Mouse (Mus musculus): ENCODE data around the gene Dusp10.

The Dusp10 gene
- long read RNA-seq, experiment 1, partial matches to known transcripts = 1 of 1 reads
- long read RNA-seq, experiment 1, other reads (novel, unspliced or antisense) = 0 of 1 reads
- long read RNA-seq, experiment 2, partial matches to known transcripts = 1 of 3 reads
- long read RNA-seq, experiment 2, other reads (novel, unspliced or antisense) = 0 of 3 reads

DNA sequence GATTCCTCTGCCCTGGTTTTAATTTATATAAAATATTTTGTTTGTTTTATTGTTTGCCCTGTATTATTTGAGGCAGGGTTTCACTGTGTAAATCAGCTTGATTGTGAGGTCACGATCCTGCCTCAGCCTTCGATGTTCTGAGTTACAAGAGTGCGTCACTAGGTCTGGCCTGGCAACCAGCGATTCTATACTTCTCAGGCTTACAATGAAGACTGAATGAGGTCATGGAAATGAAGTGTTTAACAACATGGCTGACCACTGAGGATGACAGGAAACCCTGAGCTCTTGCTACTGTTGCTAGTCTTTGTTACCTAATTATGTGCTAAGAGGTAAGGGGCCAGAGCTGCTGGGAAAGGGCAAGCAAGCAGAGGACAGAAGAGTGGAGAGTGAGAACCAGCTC is at the start of gene Dusp10:
Gene Dusp10 (plus strand): TSS at position 197 of the 400 bp plus-strand sequence.
- intact Hi-C loops (cut with DNase I) = no loop called here

DNA sequence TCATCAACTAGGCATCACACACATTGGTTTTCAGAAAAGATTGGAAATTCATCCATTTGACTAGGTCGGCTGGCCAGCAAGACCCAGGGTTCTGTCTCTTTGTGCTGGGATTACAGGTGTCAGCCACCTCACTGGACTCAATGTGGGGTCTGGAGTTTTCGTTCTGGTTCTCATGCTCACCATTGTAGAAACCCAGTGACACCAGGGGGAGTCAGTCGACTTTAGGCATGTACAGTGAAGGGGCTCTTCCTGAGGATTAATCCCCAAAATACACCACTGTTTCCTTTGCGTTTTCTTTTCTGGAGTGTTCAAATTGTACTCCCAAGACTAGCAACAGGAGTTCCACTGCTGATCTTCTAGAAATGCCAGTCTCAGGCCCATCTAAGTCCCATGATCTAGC is 47.8 kb upstream of the Dusp10 start:
- intact Hi-C loops (cut with DNase I) = no loop called here

DNA sequence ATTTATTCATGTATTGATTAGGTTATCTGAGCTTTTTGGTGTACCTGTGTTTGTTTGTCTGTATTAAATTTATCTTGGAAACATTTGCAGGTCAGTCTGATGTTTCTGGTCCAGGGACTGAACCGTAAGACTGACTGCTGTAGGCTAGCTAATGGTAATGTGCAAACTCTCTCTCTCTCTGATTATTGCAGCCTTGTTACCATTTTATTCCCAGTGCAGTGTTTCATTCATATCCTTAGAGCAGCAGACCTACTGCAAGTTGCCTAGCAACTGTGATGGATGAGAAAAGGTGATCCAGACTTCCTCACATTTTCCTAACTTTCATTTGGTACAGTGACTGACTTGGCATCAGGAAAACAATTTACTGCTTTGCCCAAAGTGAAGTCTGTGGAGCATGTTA is 43.8 kb upstream of the Dusp10 start:
- intact Hi-C loops (cut with DNase I) = no loop called here

DNA sequence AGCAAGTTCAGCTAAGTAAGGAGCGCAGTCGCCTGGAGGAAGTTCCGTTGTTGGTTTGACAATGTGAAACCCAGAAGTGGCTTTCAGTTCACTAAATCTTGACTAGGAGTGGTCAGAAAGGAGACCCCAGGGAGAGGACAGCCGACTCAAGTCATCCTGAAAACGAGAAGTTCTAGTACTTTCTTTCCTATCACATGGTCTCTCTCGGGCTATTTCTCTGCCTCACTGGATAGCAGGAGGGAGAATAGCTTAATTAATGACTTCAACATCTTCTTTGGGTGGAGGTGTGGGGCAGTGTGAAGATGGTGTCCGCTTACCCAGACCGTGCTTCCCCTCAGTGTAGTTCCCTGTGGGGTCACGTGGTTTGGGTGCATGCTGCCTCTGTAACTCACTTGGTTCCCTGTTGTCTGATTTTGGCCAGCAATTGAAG is 33.3 kb upstream of the Dusp10 start:
- intact Hi-C loops (cut with DNase I) = no loop called here

DNA sequence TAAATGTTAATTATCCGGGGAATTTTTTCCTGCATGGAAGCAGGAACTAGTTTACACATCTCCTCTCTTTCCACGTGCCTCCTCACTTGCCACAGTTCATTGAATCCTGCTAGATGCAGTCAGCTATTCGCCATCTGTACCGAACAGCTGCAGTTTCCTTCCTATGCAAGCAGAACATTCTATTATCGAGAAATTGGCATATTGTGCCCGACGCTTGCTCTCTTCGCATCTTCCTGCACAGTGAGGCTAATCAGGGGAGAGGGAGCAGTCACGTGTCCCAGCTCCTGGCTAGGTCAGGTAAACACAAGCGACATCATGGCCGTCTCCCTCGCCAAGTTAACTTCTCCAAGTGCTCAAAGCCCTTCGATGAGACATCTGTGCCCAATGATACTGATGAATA is 31.0 kb upstream of the Dusp10 start:
- intact Hi-C loops (cut with DNase I) = no loop called here

DNA sequence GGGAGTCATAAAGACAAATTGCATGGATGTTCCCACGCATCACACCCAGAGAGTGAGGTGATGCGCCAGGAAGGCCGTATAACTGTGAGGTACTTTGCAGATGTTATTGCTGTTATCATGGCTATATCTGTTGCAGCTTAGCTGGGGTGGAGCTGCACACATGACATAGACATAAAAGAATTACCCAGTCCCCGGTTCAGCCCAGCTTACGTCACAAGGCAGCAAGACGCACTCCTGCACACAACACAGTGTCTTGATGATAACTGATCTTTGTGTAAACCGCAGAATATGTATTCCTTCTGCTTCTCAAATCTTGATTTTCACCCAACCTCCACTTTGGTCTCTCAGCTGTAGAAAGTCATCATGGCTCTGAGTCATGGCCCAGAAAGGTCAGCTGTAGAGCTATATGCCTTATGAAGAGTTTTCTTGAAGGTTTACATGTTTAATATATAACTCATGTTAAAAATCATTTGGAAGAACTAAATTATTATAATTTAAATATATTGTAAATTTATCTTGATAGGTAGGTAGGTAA is 25.3 kb upstream of the Dusp10 start:
- intact Hi-C loops (cut with DNase I) = no loop called here

DNA sequence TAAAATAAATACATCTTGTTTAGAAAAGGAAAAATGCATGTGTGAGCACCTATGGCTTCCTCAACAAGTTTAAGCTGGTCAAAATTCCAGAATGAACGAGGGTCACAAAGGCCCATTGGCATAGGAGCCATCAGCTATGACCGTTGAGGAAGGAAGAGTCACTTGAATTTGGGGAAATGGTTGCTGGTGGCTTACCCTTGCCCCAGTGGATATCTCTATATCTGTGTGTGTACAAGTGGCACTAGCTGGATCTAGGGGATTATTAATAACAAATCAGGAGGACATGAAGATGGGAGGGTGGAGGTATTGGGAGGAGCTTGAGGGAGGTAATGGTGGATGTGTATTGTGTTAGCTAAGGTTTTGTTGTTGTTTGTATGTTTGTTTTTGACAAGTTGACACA is 21.2 kb upstream of the Dusp10 start:
- intact Hi-C loops (cut with DNase I) = no loop called here

DNA sequence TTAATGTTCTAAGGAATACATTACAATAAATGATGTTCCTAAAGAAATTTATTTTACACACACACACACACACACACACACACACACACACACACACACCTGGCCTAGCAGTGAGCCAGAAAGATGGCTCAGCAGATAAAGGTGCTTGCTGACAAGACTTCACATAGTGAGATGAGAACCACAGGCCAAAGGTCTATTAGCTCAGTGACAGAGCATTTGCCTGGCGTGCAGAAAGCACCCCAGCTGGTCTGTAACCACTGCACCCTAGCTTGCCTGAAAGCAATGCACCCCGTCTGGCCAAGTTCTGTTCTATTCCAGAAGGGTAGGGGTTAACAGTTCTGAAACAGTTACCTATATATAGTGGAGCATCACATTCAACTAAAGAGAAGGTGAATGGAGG is 15.9 kb upstream of the Dusp10 start:
- intact Hi-C loops (cut with DNase I) = no loop called here

DNA sequence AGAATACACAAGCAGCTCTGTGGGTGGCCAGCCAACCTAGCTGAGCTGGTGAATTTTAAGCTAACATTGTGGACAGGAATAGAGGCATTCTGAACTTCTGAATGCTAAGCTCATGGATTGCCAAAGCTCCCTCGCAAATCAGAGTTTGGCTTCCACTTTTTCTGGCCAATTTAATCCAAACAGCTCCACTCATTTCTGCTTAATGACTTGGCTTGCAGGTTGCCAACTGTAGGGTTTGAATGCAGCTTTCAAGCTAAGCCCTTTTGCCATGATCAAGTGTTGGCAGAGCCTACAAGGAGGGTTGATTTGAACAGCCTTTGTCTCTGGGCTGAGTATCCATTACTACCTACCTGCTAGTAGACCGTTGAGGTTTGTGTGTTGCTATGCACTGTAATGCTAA is 10.6 kb upstream of the Dusp10 start:
- intact Hi-C loops (cut with DNase I) = no loop called here

DNA sequence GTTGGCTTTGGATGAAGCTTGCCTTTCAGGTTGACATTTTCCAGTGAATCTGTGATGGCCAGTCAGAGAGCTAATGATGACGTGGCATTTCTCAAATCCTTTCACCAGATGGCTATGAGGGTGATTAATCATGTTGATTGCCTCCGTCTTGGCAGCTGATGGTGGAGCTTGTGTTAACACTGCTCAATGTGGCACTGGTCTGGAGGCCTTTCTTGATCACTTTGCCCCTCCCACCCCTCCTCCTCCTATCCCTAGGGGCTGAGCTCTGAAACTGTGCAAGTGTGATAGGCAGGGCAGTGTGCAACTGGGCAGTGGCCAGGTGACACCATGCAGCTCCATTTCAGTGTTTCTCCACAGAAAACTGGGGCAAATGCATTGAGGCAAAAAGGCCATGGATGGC is 8.8 kb upstream of the Dusp10 start:
- intact Hi-C loops (cut with DNase I) = no loop called here

DNA sequence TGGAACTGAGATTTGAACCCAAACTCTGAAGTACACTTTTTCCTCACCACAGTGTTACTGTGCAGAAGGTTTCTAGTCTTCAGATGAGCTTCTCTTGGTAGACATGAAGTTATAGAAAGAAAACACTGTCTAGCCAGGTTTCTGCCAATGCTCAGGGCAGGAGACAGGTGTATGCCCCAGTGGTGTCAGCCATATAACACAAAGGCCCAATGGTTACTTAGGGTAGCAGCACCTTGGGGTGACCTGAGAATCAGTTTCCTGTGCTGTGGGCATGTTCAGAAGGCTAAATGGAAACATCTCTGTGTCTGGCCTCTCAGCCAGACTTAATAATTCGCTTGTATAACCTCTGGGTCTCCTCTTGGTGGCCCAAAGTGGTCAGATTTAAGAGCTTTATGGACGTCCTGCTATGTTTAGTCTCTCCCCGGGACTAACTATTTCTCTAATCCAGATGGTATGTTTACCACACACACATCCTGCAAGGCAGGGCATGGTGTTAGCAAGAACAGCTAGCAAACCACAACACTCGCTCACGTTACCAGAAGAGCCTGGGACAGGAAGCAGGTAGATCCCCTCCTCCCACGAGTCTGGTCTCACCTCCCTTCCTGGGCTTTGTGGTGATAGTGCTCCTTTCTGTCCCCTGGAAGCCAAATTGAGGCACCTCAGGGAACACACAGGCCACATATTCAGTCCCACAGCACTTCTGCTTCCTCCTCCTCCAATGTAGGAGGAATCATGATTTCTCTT is 7.6 kb upstream of the Dusp10 start:
- intact Hi-C loops (cut with DNase I) = no loop called here

DNA sequence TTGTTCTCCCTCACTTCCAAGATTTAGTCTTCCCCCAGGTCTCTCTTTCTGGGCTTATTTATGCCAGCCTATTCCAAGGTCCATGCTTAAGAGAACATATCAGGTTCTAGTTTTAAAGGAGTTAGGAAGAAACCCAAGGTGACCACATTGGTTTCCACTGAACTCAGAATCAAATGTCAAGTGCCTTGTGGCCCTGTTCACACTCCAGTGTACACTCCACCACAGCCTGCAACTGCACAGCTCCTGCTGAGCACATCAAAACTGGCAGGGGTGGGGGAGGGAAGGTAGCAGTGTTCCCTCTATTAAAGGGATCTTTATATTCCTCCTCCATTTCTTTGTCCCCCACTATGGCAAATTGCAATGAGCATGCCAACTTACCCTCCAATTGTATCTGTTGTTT is 7.0 kb upstream of the Dusp10 start:
- intact Hi-C loops (cut with DNase I) = no loop called here

DNA sequence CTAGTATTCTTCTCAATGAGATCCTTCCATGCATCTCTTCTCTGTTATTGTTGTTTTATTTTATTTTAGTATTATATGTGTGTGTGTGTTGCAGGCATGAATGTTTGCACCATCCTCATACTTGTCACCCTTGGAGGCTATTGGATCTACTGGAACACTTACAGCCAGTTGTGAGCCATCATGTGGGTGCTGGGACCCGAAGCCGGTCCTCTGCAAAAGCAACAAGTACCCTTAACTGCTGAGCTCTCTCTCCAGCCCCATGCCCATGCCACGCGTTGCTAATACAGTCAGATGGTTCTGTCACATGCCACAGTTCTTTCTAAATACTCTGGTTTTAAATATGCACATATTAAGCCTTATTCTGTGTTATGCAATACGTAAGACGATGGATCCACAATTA is 1.8 kb upstream of the Dusp10 start:
- intact Hi-C loops (cut with DNase I) = no loop called here

DNA sequence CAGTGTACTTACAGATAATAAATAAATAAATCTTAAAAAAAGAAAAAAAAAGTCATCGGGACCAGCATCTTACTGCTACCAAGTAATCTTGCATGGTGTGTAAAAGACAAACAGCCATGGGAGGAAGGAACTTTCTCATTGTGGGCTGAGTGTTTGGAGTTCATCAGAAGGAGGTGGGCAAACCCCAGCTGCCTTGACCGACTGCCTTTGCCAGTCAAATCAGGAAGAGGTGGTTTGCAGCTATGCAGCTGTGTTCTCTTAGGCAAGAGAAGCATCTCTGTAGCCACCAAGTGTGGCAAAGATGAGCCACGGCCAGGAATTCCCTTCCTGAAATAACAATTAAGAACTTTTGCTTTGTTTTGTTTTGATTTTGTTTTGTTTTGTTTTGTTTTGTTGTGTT is 989 bp downstream of the Dusp10 start:
- intact Hi-C loops (cut with DNase I) = no loop called here

DNA sequence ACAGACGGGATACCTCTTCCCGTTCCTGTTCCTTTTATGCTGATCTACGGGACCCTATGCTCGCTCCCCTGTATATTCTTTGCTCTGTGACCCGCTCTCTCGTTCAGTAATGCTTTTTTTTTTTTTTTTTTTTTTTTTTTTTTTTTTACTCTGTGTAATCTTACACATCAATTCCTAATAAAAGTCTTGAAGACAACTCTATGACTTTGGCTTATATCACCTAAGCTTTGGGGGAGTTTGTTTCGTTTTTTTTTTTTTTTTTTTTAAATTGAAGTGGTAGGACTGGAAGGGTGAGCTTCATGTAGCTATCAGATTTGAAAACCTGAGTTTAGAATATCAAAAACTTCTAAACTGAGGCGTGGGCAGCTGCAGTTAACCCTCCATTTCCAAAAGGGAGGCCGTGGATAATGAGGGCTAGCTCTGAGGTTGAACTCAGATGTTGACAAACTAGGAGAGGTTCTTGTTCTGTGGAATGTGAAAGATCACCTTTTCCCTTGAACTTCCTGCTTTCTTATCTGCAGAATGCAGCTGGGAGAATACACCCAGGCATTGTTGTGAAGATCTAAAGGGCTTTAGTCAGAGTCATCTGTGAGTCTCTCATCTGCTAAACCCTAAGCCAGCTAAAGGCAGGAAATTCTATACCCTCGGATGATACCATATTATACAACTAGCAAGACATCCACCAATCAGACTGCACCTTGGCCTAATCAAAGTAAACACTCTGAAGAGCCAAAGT is 3.1 kb downstream of the Dusp10 start:
- intact Hi-C loops (cut with DNase I) = no loop called here

DNA sequence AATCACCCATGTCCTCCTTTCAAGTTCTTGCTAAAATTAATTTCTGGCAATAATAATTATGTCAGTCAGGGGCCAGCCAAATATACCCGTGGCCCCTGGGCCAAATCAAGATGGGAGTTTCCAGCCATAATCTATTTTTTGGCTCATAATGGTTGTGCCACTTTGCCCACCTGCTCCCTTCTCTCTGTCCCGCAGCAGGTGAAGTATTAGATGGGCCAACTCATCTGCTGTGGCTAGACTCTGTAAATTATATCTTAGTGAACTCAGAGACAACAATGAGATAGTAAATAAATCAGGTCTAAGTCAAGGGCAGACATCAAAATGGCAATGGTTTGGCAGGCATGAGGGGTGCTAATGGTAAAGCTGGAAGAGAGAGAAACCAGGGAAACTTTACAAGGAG is 4.5 kb downstream of the Dusp10 start:
- intact Hi-C loops (cut with DNase I) = no loop called here

DNA sequence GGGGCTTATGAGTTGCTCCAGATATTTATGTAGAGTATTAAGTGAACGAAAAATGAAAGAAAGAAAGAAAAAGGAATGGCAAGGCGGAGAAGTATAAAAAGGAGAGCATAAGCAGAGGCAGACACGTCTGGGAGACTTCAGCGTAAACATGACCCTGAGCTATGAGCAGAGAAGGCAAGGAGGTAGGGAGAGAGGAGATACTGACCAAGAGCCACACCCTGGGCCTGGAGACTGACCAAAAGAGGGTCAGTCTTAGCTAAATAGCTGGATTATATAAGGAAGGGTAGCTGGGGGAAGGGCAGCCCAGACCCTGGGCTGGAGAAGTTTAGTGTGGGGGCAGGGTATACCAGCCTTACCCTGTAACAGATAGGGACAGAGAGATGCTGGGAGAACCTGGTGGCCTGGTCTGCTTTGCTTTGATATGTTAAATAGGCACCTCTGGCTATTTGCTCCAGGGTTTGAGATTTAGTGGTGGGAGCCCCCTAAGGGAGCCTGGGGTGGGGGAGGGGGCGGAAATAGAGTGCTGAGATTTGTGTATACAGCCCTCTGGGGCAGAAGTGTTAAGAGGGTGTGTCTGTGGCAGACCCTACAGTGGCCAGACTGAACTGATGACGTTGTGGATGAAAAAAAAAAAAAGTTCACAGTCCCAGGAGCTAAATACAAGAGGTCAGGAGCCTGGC is 6.1 kb downstream of the Dusp10 start:
- intact Hi-C loops (cut with DNase I) = no loop called here

DNA sequence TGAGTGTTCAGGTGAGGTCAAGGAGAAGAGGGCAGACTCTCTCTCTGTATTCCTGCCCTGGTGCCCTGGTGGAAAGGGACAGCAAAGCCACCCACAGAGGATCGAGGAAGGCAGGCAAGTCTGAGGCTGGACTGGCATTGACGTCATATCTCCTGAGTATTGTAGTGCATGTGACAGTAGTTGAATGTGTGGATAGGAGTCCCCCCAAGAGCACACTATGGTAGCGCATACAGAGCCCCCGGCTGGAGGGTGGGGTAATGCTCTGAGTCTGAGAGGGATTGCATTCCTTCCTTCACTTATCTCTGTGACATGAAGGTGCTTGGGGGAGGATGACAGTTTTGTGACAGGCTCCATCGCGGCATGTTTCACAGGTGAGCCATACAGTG is 6.6 kb downstream of the Dusp10 start:
- intact Hi-C loops (cut with DNase I) = loop anchor here (5.0 kb wide), 1 partner anchor 168 kb away; no protein-coding TSS in a partner anchor

DNA sequence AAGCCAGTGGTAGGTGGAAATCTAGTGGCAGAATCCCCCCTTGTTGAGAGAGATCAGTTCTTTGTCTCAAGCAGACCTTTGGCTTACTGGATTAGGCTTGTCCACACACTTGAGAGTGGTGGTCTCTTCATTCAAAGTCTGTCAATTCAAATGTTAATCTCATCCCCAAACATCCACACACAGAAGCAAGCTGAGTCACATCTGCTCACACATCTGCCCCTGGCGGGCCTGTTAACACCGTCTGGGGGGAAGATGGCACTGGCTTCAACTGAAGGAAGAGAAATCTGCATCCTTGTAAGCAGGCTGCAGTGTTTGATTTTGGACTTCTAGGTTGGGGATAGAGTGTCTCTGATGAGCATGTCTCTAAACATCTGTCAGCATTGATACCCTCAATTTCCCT is 10.9 kb downstream of the Dusp10 start:
- intact Hi-C loops (cut with DNase I) = loop anchor here (5.0 kb wide), 1 partner anchor 163 kb away; no protein-coding TSS in a partner anchor

DNA sequence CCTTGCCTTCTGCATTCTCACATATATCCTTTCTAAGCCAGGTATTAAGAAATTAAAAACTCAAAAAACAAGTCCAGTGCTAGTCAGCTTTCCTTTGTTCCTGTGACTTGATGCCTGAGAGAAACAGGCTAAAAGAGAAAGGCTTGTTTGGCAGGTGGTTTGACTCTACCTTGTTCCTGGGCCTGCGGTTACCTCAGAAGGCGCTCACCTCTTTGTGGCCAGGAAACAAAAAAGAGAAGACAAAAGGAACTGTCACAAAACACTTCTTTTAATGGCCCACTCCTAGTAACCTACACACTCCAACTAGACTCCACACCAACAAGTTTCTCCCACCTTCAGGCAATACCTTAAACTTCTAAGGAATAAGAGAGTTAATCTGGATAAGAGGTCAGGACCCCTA is 11.5 kb downstream of the Dusp10 start:
- intact Hi-C loops (cut with DNase I) = loop anchor here (5.0 kb wide), 1 partner anchor 163 kb away; no protein-coding TSS in a partner anchor

DNA sequence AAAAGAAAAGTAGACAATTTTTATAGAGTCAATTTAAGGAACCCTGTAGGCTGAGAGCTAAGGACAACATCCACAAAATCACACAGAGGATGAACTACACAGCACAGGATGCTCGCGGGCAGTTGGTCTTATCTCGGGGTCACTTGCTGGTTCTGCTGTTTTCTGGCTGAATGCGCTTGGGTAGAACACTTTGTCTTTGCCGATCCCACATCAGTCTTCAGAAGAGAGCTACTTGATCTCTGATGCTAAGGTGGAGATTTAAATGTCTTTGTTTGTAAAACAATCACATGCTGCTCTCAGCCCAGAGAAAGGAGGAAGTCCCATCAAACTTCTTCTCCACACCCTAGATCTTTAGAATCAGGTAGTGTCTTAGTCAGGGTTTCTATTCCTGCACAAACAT is 12.0 kb downstream of the Dusp10 start:
- intact Hi-C loops (cut with DNase I) = no loop called here

DNA sequence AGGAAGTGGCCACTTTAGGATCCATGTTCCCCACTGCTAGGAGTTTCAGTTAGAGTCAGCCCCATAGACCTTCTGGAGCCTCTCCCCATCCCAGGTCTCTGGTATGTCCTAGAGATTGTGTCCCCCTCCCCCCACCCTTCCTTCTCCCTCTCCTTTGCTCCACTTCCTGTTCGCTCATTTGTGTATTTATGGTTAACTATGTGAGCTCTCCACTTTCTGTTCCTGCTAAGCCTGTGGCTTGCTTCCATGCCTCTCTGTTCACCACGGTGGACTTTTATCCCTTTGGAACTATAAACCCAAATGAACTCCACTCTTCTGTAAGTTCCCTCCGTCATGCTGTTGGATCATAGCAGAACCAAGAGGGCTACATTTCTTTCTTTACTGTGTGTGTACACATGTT is 13.9 kb downstream of the Dusp10 start:
- intact Hi-C loops (cut with DNase I) = no loop called here

Measured in adrenal gland (tissue).